Mouse (Mus musculus): ENCODE data around the gene Sf3b4. TPM values are rescaled to one million over a fixed set of nuclear protein-coding genes. Genes with fewer than 3 reads are reported as not detected.

The Sf3b4 gene
- polyA plus RNA-seq, 1 experiment: 77.5 TPM

DNA sequence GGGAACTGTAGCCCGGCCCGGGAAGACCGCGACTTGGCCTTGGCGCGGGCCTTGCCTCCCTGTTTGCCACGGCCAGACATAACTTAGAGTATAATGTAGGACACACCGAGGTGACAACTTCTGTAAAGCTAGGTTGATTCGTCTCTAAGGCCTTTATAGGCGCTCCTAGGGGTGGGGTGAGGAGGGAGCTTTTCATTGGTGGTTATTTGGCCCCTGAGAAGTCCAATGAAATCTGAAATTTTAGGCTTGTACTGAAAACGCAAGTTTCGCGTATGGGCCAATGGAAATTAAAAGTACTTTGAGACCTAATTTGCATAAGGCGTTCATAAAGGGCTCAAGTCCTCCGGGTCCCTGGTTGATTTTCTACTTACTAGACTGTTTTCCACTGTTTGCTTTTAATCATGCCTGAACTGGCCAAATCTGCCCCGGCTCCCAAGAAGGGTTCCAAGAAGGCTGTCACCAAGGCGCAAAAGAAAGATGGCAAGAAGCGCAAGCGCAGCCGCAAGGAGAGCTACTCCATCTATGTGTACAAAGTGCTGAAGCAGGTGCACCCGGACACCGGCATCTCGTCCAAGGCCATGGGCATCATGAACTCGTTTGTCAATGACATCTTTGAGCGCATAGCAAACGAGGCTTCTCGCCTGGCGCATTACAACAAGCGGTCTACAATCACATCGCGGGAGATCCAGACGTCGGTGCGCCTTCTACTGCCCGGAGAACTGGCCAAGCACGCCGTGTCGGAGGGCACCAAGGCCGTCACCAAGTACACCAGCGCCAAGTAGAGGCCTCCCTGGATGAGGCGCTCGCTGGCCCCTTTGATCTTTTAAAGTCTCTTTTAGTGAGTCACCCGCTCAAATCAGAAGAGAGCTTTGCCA is 48.9 kb downstream of the Sf3b4 start, which contains the start of the genes Hist2h2ac and Hist2h2be:
TSS of gene Hist2h2ac (minus strand) at position 116 of the 875 bp plus-strand sequence.
TSS of gene Hist2h2be (plus strand) at position 355 of the 875 bp plus-strand sequence.
- peak within 1 kb of the TSS; percentile 59 for H3ac ChIP-seq (ENCODE audit: control insufficient read depth, insufficient read length)
- H3K4me2 ChIP-seq (ENCODE audit: low read depth): peak within 1 kb of the TSS; percentile 96
- H3K27me3 ChIP-seq (ENCODE audit: control insufficient read depth, insufficient read depth, insufficient read length): no peaks in the 10 kb centered on the region
- H3K4me3 ChIP-seq: peak within 1 kb of the TSS; percentile 47
- H3K79me2 ChIP-seq (ENCODE audit: control insufficient read depth, insufficient read depth): no peaks in the 10 kb centered on the region
- H3K36me3 ChIP-seq (ENCODE audit: control insufficient read depth, insufficient read depth): no peaks in the 10 kb centered on the region
- TF ChIP-seq E2F4 (IDR thresholded peaks at IDR 0.05; ENCODE audit: insufficient read depth) (no peak), POLR2A (IDR thresholded peaks at IDR 0.05; ENCODE audit: insufficient read length, low read depth) (peak; percentile 69), TCF12 (IDR thresholded peaks at IDR 0.05; ENCODE audit: insufficient read depth, poor library complexity, severe bottlenecking) (no peak), USF1 (IDR thresholded peaks at IDR 0.05; ENCODE audit: low read depth) (no peak), POLR2AphosphoS2 (IDR thresholded peaks at IDR 0.05; ENCODE audit: insufficient read length, low read depth) (peak; percentile 73), MAX (IDR thresholded peaks at IDR 0.05; ENCODE audit: low read depth) (no peak), SRF (IDR thresholded peaks at IDR 0.05; ENCODE audit: control insufficient read depth, insufficient read length, low read depth) (no peak), MYOD1 (IDR thresholded peaks at IDR 0.05; ENCODE audit: control insufficient read depth in 1 of 3, insufficient read length in 2 of 3, low read depth in 2 of 3) (peak in 1 of 3 experiments; percentile 49)

DNA sequence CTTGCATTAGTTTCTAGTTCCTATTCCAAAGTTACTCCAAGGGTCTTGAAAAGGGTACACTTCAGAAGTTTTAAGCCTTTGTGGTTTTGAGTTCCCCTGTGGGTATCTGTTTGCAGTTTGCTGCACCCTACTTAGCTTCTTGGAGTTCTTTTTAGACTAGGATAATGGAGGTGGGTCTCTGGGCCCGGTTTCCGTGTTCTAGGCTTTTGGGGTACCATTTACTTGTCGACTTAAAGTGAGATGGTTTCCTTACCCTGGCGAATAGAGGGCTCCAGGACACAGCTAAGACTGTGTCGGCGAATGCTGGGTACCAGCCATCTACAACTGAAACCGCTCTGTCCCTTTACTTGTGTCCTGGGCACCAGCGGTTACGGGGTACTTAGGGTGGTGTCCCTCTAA is 49.5 kb downstream of the Sf3b4 start:
- H3K79me2 ChIP-seq (ENCODE audit: control insufficient read depth, insufficient read depth): no peaks in the 10 kb centered on the region
- no peaks in the 10 kb centered on the region for H3K36me3 ChIP-seq (ENCODE audit: control insufficient read depth, insufficient read depth)
- no peaks in the 10 kb centered on the region for H3K27me3 ChIP-seq (ENCODE audit: control insufficient read depth, insufficient read depth, insufficient read length)
- H3ac ChIP-seq (ENCODE audit: control insufficient read depth, insufficient read length): no peak overlapping the region
- no peak for TF ChIP-seq MYOD1 (IDR thresholded peaks at IDR 0.05; ENCODE audit: control insufficient read depth in 1 of 3, insufficient read length in 2 of 3, low read depth in 2 of 3)
- TF ChIP-seq POLR2A (IDR thresholded peaks at IDR 0.05; ENCODE audit: insufficient read length, low read depth): no peak
- no peak for TF ChIP-seq USF1 (IDR thresholded peaks at IDR 0.05; ENCODE audit: low read depth)
- no peak for TF ChIP-seq POLR2AphosphoS2 (IDR thresholded peaks at IDR 0.05; ENCODE audit: insufficient read length, low read depth)
- TF ChIP-seq CEBPB (IDR thresholded peaks at IDR 0.05; ENCODE audit: insufficient read depth, poor library complexity, severe bottlenecking): no peak
- no peak for TF ChIP-seq TCF12 (IDR thresholded peaks at IDR 0.05; ENCODE audit: insufficient read depth, poor library complexity, severe bottlenecking)
- no peak for TF ChIP-seq MYOG (IDR thresholded peaks at IDR 0.05; ENCODE audit: control insufficient read depth in 1 of 3, insufficient read depth in 1 of 3, insufficient read length in 2 of 3, low read depth in 2 of 3)
- TF ChIP-seq E2F4 (IDR thresholded peaks at IDR 0.05; ENCODE audit: insufficient read depth): no peak
- no peak for TF ChIP-seq MAX (IDR thresholded peaks at IDR 0.05; ENCODE audit: low read depth)
- no peak for TF ChIP-seq SRF (IDR thresholded peaks at IDR 0.05; ENCODE audit: control insufficient read depth, insufficient read length, low read depth)
- peak overlapping the region; percentile 47 for H3K4me3 ChIP-seq
- peak overlapping the region; percentile 93 for H3K4me2 ChIP-seq (ENCODE audit: low read depth)

DNA sequence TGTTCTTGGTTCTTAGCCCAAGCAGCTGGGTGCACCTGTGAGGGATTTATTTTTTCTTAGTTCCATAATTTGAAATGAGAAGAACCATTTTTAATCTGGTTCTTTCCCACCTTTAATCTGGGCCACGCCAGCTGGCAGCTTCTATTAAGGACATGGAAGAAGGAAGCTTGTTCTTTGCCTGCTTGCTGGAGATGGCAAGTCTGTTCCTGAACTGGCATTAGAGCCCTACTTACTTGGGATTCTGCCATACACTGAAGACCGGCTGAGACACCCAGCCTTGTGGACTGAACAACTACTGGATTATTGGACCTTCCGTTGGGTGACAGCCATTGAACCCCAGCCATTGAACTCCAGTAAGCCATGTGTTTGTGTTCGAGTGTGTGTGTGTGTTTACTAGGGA is 50.6 kb downstream of the Sf3b4 start:
- TF ChIP-seq MAX (IDR thresholded peaks at IDR 0.05; ENCODE audit: low read depth) (no peak), MYOG (IDR thresholded peaks at IDR 0.05; ENCODE audit: control insufficient read depth in 1 of 3, insufficient read depth in 1 of 3, insufficient read length in 2 of 3, low read depth in 2 of 3) (no peak), E2F4 (IDR thresholded peaks at IDR 0.05; ENCODE audit: insufficient read depth) (no peak), POLR2A (IDR thresholded peaks at IDR 0.05; ENCODE audit: insufficient read length, low read depth) (no peak), REST (IDR thresholded peaks at IDR 0.05; ENCODE audit: insufficient read depth, insufficient read length) (no peak), TCF12 (IDR thresholded peaks at IDR 0.05; ENCODE audit: insufficient read depth, poor library complexity, severe bottlenecking) (no peak), POLR2AphosphoS2 (IDR thresholded peaks at IDR 0.05; ENCODE audit: insufficient read length, low read depth) (no peak), MYOD1 (IDR thresholded peaks at IDR 0.05; ENCODE audit: control insufficient read depth in 1 of 3, insufficient read length in 2 of 3, low read depth in 2 of 3) (no peak), CEBPB (IDR thresholded peaks at IDR 0.05; ENCODE audit: insufficient read depth, poor library complexity, severe bottlenecking) (no peak), USF1 (IDR thresholded peaks at IDR 0.05; ENCODE audit: low read depth) (no peak), SRF (IDR thresholded peaks at IDR 0.05; ENCODE audit: control insufficient read depth, insufficient read length, low read depth) (no peak), TCF3 (IDR thresholded peaks at IDR 0.05; ENCODE audit: insufficient read length, low read depth) (no peak)
- H3ac ChIP-seq (ENCODE audit: control insufficient read depth, insufficient read length): no peak overlapping the region
- no peaks in the 10 kb centered on the region for H3K79me2 ChIP-seq (ENCODE audit: control insufficient read depth, insufficient read depth)
- no peaks in the 10 kb centered on the region for H3K36me3 ChIP-seq (ENCODE audit: control insufficient read depth, insufficient read depth)
- no peaks in the 10 kb centered on the region for H3K27me3 ChIP-seq (ENCODE audit: control insufficient read depth, insufficient read depth, insufficient read length)
- H3K4me3 ChIP-seq: peak overlapping the region; percentile 47
- peak overlapping the region; percentile 93 for H3K4me2 ChIP-seq (ENCODE audit: low read depth)

DNA sequence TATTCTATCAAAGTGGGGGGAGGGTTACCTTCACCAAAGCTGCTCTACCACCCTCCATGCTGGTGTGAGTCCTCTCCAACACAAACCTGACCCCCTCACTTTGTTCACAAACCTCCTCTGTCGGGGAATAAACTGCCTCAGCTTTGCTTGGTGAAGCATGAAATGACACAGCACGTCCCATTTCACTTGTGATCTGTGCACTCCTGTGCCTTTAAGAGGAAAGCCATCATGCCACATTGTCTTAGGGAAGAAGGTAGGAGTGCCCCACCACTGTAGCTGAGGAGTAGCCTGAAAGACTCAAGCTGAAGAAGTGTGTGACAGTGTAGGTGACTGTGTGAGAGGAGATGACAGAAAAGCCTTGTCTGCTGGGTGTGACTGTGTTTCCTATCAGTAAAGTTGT is 53.3 kb downstream of the Sf3b4 start:
- H3K4me3 ChIP-seq: no peak overlapping the region
- H3K79me2 ChIP-seq (ENCODE audit: control insufficient read depth, insufficient read depth): no peaks in the 10 kb centered on the region
- TF ChIP-seq MAX (IDR thresholded peaks at IDR 0.05; ENCODE audit: low read depth): no peak
- no peak for TF ChIP-seq TCF3 (IDR thresholded peaks at IDR 0.05; ENCODE audit: insufficient read length, low read depth)
- no peak for TF ChIP-seq USF1 (IDR thresholded peaks at IDR 0.05; ENCODE audit: low read depth)
- no peak for TF ChIP-seq REST (IDR thresholded peaks at IDR 0.05; ENCODE audit: insufficient read depth, insufficient read length)
- no peak for TF ChIP-seq TCF12 (IDR thresholded peaks at IDR 0.05; ENCODE audit: insufficient read depth, poor library complexity, severe bottlenecking)
- no peak for TF ChIP-seq E2F4 (IDR thresholded peaks at IDR 0.05; ENCODE audit: insufficient read depth)
- TF ChIP-seq MYOD1 (IDR thresholded peaks at IDR 0.05; ENCODE audit: control insufficient read depth in 1 of 3, insufficient read length in 2 of 3, low read depth in 2 of 3): no peak
- no peak for TF ChIP-seq SRF (IDR thresholded peaks at IDR 0.05; ENCODE audit: control insufficient read depth, insufficient read length, low read depth)
- TF ChIP-seq POLR2A (IDR thresholded peaks at IDR 0.05; ENCODE audit: insufficient read length, low read depth): no peak
- TF ChIP-seq POLR2AphosphoS2 (IDR thresholded peaks at IDR 0.05; ENCODE audit: insufficient read length, low read depth): no peak
- no peak for TF ChIP-seq MYOG (IDR thresholded peaks at IDR 0.05; ENCODE audit: control insufficient read depth in 1 of 3, insufficient read depth in 1 of 3, insufficient read length in 2 of 3, low read depth in 2 of 3)
- TF ChIP-seq CEBPB (IDR thresholded peaks at IDR 0.05; ENCODE audit: insufficient read depth, poor library complexity, severe bottlenecking): no peak
- H3K4me2 ChIP-seq (ENCODE audit: low read depth): no peak overlapping the region
- H3K36me3 ChIP-seq (ENCODE audit: control insufficient read depth, insufficient read depth): no peaks in the 10 kb centered on the region
- H3K27me3 ChIP-seq (ENCODE audit: control insufficient read depth, insufficient read depth, insufficient read length): no peaks in the 10 kb centered on the region
- no peak overlapping the region for H3ac ChIP-seq (ENCODE audit: control insufficient read depth, insufficient read length)

Other genes starting within 250 kb of the Sf3b4 start
- gene Anp32e, start 243.1 kb upstream of the Sf3b4 start, polyA plus RNA-seq (2012; fragmentation: generic; extraction: Trizol): 48.5 TPM
- gene Plekho1, start 176.3 kb upstream of the Sf3b4 start, polyA plus RNA-seq (2012; fragmentation: generic; extraction: Trizol): 107 TPM
- 22.0 TPM for gene Vps45, start 113.9 kb upstream of the Sf3b4 start, polyA plus RNA-seq (2012; fragmentation: generic; extraction: Trizol)
- gene Otud7b, start 67.8 kb upstream of the Sf3b4 start, polyA plus RNA-seq (2012; fragmentation: generic; extraction: Trizol): 16.4 TPM
- 4.6 TPM for gene Mtmr11, start 10.3 kb upstream of the Sf3b4 start, polyA plus RNA-seq (2012; fragmentation: generic; extraction: Trizol)
- 0.28 TPM for gene Sv2a, start 8.8 kb downstream of the Sf3b4 start, polyA plus RNA-seq (2012; fragmentation: generic; extraction: Trizol)
- gene Bola1, start 47.4 kb downstream of the Sf3b4 start, polyA plus RNA-seq (2012; fragmentation: generic; extraction: Trizol): 88.0 TPM
- gene Hist2h2ab, start 47.5 kb downstream of the Sf3b4 start, polyA plus RNA-seq (2012; fragmentation: generic; extraction: Trizol): not detected
- gene Hist2h2ac, start 48.5 kb downstream of the Sf3b4 start, polyA plus RNA-seq (2012; fragmentation: generic; extraction: Trizol): 1.3 TPM
- 2.2 TPM for gene Hist2h2be, start 48.8 kb downstream of the Sf3b4 start, polyA plus RNA-seq (2012; fragmentation: generic; extraction: Trizol)
- 22.7 TPM for gene Hist2h3c2, start 66.8 kb downstream of the Sf3b4 start, polyA plus RNA-seq (2012; fragmentation: generic; extraction: Trizol)
- 103 TPM for gene Hist2h2aa2, start 67.9 kb downstream of the Sf3b4 start, polyA plus RNA-seq (2012; fragmentation: generic; extraction: Trizol)
- gene Hist2h2aa1, start 73.2 kb downstream of the Sf3b4 start, polyA plus RNA-seq (2012; fragmentation: generic; extraction: Trizol): not detected
- not detected for gene Hist2h3c1, start 74.4 kb downstream of the Sf3b4 start, polyA plus RNA-seq (2012; fragmentation: generic; extraction: Trizol)
- 1.1 TPM for gene Hist2h4, start 91.0 kb downstream of the Sf3b4 start, polyA plus RNA-seq (2012; fragmentation: generic; extraction: Trizol)
- 1.1 TPM for gene Hist2h3b, start 96.3 kb downstream of the Sf3b4 start, polyA plus RNA-seq (2012; fragmentation: generic; extraction: Trizol)
- 3.7 TPM for gene Hist2h2bb, start 97.4 kb downstream of the Sf3b4 start, polyA plus RNA-seq (2012; fragmentation: generic; extraction: Trizol)
- 0.05 TPM for gene Fcgr1, start 121.6 kb downstream of the Sf3b4 start, polyA plus RNA-seq (2012; fragmentation: generic; extraction: Trizol)

Measured in myocyte (in vitro differentiated cells).